Mouse (Mus musculus): ENCODE measurements around the gene Lyrm4. TPM values are rescaled to one million over a fixed set of nuclear protein-coding genes. Genes with fewer than 3 reads are reported as not detected.
"Not testable (repeated sequence)": the region's sequence is repeated elsewhere in the genome, so short reads cannot be mapped to it uniquely, and the experiment has no call there.

The Lyrm4 gene
- polyA plus RNA-seq, 1 experiment from 2014 or later: 24.5 TPM

DNA sequence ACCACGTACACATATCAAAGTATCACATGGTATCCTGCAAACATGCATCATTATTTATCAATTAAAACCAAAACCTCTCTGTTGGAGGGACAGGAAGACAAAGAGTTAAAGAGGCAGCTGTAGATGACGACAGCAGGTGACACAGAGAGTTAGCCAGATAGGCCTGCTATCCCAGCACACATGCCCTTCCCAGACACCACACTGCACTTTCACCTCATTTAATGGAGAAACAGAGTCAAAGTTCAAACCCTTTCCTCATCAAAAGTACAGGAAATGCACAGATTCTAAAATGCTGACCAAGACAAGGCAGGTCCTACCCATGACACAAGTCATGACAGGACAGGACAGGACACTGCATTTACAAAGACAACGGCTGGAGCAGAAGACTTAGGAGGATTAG, 101.7 kb downstream of the Lyrm4 start:
- no peak overlapping the region for H3K4me3 ChIP-seq
- peaks cover 17% of the 10 kb centered on the region for H3K4me1 ChIP-seq
- no peaks in the 10 kb centered on the region for H3K9me3 ChIP-seq
- H3K27ac ChIP-seq: no peak overlapping the region
- DNase-seq (ENCODE audit: low spot score): no peak
- H3K36me3 ChIP-seq: no peaks in the 10 kb centered on the region
- WGBS: 54% methylated on average over 3 of the region's 3 CpGs
- H3K27me3 ChIP-seq (ENCODE audit: insufficient read depth, poor library complexity, severe bottlenecking): no peaks in the 10 kb centered on the region

DNA sequence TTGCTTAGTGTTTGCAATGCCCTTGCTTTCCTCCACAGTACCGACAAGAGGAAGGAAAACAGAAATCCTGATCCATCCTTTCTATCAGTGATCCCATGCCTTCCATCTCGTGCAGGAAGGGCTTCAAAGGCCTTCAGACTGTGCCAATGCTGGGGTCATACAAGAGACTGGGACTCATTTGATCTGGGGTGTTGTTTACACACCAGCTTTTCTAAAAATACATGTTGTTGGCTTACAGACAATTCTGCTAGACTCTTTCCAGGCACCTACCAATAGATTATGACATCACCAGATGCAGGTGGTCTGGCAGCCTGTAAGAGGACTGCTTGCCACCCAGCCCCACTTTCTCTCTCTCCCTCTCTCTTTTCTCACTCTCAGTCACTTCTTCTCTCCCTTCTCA, 107.3 kb downstream of the Lyrm4 start:
- H3K4me3 ChIP-seq: no peak overlapping the region
- 74% methylated on average over 2 of the region's 2 CpGs for WGBS

GRCm38 (mm10) chr13:36000798-36001197, 116.5 kb downstream of the Lyrm4 start:
- Histone ChIP-seq H3K9me3 (no peaks in the 10 kb centered on the region), H3K27ac (no peak overlapping the region), H3K27me3 (ENCODE audit: insufficient read depth, poor library complexity, severe bottlenecking) (no peaks in the 10 kb centered on the region), H3K4me3 (no peak overlapping the region), H3K36me3 (no peaks in the 10 kb centered on the region), H3K4me1 (peaks cover 34% of the 10 kb centered on the region)
- no peak for DNase-seq (ENCODE audit: low spot score)
- 31% methylated on average over 1 of the region's 1 CpGs for WGBS

More for the DNA sequence above, 107.3 kb downstream of the Lyrm4 start:
- H3K27me3 ChIP-seq (ENCODE audit: insufficient read depth, poor library complexity, severe bottlenecking): no peaks in the 10 kb centered on the region
- no peak for DNase-seq (ENCODE audit: low spot score)
- H3K27ac ChIP-seq: no peak overlapping the region
- H3K36me3 ChIP-seq: no peaks in the 10 kb centered on the region
- H3K9me3 ChIP-seq: no peaks in the 10 kb centered on the region
- peaks cover 5% of the 10 kb centered on the region; the same call in 1 of the 2 replicates for H3K4me1 ChIP-seq

- Histone ChIP-seq H3K4me1 (peaks cover 34% of the 10 kb centered on the region), H3K36me3 (no peaks in the 10 kb centered on the region), H3K27me3 (ENCODE audit: insufficient read depth, poor library complexity, severe bottlenecking) (no peaks in the 10 kb centered on the region), H3K9me3 (no peaks in the 10 kb centered on the region), H3K27ac (no peak overlapping the region), H3K4me3 (no peak overlapping the region)
- WGBS: 74% methylated on average over 4 of the region's 4 CpGs
- DNase-seq (ENCODE audit: low spot score): no peak
Measured at GRCm38 (mm10) chr13:35997606-35998005, 119.7 kb downstream of the Lyrm4 start.

GRCm38 (mm10) chr13:35995696-35996426, 121.5 kb downstream of the Lyrm4 start:
- H3K4me3 ChIP-seq: no peak overlapping the region
- no peak for DNase-seq (ENCODE audit: low spot score)
- peaks cover 34% of the 10 kb centered on the region for H3K4me1 ChIP-seq
- no peaks in the 10 kb centered on the region for H3K27me3 ChIP-seq (ENCODE audit: insufficient read depth, poor library complexity, severe bottlenecking)
- peak overlapping the region; percentile 49; the same call in 1 of the 2 replicates for H3K27ac ChIP-seq
- no peaks in the 10 kb centered on the region for H3K9me3 ChIP-seq
- WGBS: 38% methylated on average over 2 of the region's 2 CpGs
- H3K36me3 ChIP-seq: no peaks in the 10 kb centered on the region

- DNase-seq (ENCODE audit: low spot score): no peak
- WGBS: 78% methylated on average over 3 of the region's 3 CpGs
- 0 out of 2 replicates have a peak overlapping the region, but pooled peaks have one; percentile 49 for H3K27ac ChIP-seq
- H3K4me3 ChIP-seq: no peak overlapping the region
- H3K27me3 ChIP-seq (ENCODE audit: insufficient read depth, poor library complexity, severe bottlenecking): no peaks in the 10 kb centered on the region
- H3K36me3 ChIP-seq: no peaks in the 10 kb centered on the region
- H3K4me1 ChIP-seq: peaks cover 34% of the 10 kb centered on the region
- H3K9me3 ChIP-seq: no peaks in the 10 kb centered on the region
Measured at GRCm38 (mm10) chr13:35995231-35995630, 122.1 kb downstream of the Lyrm4 start.

DNA sequence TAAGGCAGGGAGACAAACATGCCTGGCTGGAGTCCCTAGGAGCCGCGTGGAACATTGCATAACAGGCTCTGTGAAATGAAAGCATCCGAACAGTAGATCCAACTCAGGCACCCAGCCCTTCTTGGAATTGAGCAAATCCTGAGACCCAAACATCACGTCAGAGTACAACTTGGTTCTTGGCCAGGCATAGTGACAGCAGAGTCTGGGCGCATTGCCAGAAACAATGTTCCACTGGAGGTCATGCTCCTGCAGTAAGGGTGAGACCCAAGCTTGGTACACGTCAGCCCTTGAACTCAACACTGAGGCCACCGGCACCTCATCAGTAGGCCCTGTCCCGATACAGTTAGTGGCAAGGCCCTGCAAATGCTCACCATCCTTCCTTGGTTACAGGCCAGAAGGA, 123.3 kb downstream of the Lyrm4 start:
- no peak overlapping the region for H3K27ac ChIP-seq
- H3K4me1 ChIP-seq: peaks cover 43% of the 10 kb centered on the region
- no peaks in the 10 kb centered on the region for H3K27me3 ChIP-seq (ENCODE audit: insufficient read depth, poor library complexity, severe bottlenecking)
- no peak overlapping the region for H3K4me3 ChIP-seq
- H3K9me3 ChIP-seq: no peaks in the 10 kb centered on the region
- H3K36me3 ChIP-seq: no peaks in the 10 kb centered on the region
- peak; percentile 82 for DNase-seq (ENCODE audit: low spot score)
- WGBS: 69% methylated on average over 8 of the region's 8 CpGs

DNA sequence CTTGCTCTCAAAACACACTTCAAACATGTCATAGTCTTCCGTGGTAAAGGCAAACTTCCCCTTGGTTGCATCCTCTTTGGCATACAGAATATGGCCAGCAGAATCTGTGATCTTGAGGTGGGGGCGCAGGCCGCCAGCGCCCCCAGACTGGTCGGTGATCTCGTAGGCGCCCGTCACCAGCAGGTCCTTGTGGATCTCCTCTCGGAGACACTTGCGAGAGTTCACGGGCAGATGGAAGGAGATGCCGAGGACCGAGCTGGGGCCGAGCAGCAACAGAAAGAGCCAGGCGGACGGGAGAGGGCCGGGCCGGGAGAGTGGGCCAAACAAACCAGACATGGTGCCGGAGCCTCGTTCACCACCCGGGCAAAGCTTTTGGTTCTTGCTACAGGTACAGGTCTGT, 126.1 kb downstream of the Lyrm4 start:
- WGBS: 97% methylated on average over 21 of the region's 21 CpGs
- H3K27ac ChIP-seq; H3K36me3 ChIP-seq; H3K4me3 ChIP-seq; H3K27me3 ChIP-seq (ENCODE audit: insufficient read depth, poor library complexity, severe bottlenecking); DNase-seq (ENCODE audit: low spot score); H3K9me3 ChIP-seq: not testable (repeated sequence)
- H3K4me1 ChIP-seq: peaks cover 47% of the 10 kb centered on the region

- 55% methylated on average over 3 of the region's 3 CpGs for WGBS
- Histone ChIP-seq H3K27ac (peak overlapping the region; percentile 36; the same call in 1 of the 2 replicates), H3K4me1 (peaks cover 34% of the 10 kb centered on the region), H3K36me3 (no peaks in the 10 kb centered on the region), H3K9me3 (no peaks in the 10 kb centered on the region), H3K27me3 (ENCODE audit: insufficient read depth, poor library complexity, severe bottlenecking) (no peaks in the 10 kb centered on the region), H3K4me3 (no peak overlapping the region)
- DNase-seq (ENCODE audit: low spot score): peak; percentile 82
Measured at GRCm38 (mm10) chr13:35989329-35989728, 128.0 kb downstream of the Lyrm4 start.

- WGBS: 59% methylated on average over 6 of the region's 6 CpGs
- H3K4me1 ChIP-seq: peaks cover 19% of the 10 kb centered on the region
- no peaks in the 10 kb centered on the region for H3K27me3 ChIP-seq (ENCODE audit: insufficient read depth, poor library complexity, severe bottlenecking)
- no peak overlapping the region for H3K27ac ChIP-seq
- H3K36me3 ChIP-seq: peaks cover 19% of the 10 kb centered on the region
- H3K9me3 ChIP-seq: no peaks in the 10 kb centered on the region
- no peak for DNase-seq (ENCODE audit: low spot score)
- H3K4me3 ChIP-seq: no peak overlapping the region
Measured at GRCm38 (mm10) chr13:35982985-35983384, 134.3 kb downstream of the Lyrm4 start.

- WGBS: 77% methylated on average over 4 of the region's 4 CpGs
- peaks cover 36% of the 10 kb centered on the region for H3K36me3 ChIP-seq
- H3K9me3 ChIP-seq: no peaks in the 10 kb centered on the region
- no peak overlapping the region for H3K27ac ChIP-seq
- H3K4me3 ChIP-seq: no peak overlapping the region
- peaks cover 9% of the 10 kb centered on the region for H3K4me1 ChIP-seq
- H3K27me3 ChIP-seq (ENCODE audit: insufficient read depth, poor library complexity, severe bottlenecking): no peaks in the 10 kb centered on the region
- DNase-seq (ENCODE audit: low spot score): no peak
Measured at GRCm38 (mm10) chr13:35980471-35980870, 136.9 kb downstream of the Lyrm4 start.

GRCm38 (mm10) chr13:35976912-35977311, 140.4 kb downstream of the Lyrm4 start:
- no peak overlapping the region for H3K27ac ChIP-seq
- no peaks in the 10 kb centered on the region for H3K9me3 ChIP-seq
- H3K4me3 ChIP-seq: no peak overlapping the region
- WGBS: 93% methylated on average over 7 of the region's 7 CpGs
- no peak for DNase-seq (ENCODE audit: low spot score)
- H3K36me3 ChIP-seq: peaks cover 36% of the 10 kb centered on the region
- no peaks in the 10 kb centered on the region for H3K4me1 ChIP-seq
- H3K27me3 ChIP-seq (ENCODE audit: insufficient read depth, poor library complexity, severe bottlenecking): no peaks in the 10 kb centered on the region

DNA sequence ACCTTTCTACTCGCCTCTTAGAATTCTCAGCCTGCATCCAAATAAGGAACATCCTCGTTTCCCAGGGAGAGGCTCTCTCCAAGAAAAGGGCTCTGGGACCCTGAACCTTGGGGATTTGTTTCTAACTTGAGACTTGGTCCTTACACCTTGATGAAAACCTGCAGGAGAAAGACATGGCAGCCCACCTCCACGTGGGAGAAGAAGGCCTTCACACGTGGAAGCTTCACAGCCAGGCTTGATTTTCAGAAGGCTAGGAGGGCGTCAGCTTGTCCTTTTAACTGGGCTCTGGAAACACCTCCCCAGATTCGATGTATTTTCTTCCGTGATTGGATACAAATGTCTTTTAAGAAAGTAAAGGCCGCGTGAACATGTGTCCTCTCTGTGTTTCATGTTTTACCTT, 147.5 kb downstream of the Lyrm4 start:
- DNase-seq (ENCODE audit: low spot score): no peak
- WGBS: 31% methylated on average over 9 of the region's 9 CpGs
- peaks cover 15% of the 10 kb centered on the region for H3K27me3 ChIP-seq (ENCODE audit: insufficient read depth, poor library complexity, severe bottlenecking)
- H3K27ac ChIP-seq: no peak overlapping the region
- H3K9me3 ChIP-seq: no peaks in the 10 kb centered on the region
- H3K4me1 ChIP-seq: peaks cover 25% of the 10 kb centered on the region
- peak overlapping the region; percentile 73 for H3K4me3 ChIP-seq
- H3K36me3 ChIP-seq: no peaks in the 10 kb centered on the region

GRCm38 (mm10) chr13:35969431-35969721, 147.9 kb downstream of the Lyrm4 start:
- peaks cover 15% of the 10 kb centered on the region for H3K27me3 ChIP-seq (ENCODE audit: insufficient read depth, poor library complexity, severe bottlenecking)
- under 1% methylated on average over 18 of the region's 18 CpGs for WGBS
- no peak for DNase-seq (ENCODE audit: low spot score)
- H3K36me3 ChIP-seq: no peaks in the 10 kb centered on the region
- no peaks in the 10 kb centered on the region for H3K9me3 ChIP-seq
- peak overlapping the region; percentile 89 for H3K27ac ChIP-seq
- H3K4me3 ChIP-seq: peak overlapping the region; percentile 73
- peaks cover 25% of the 10 kb centered on the region for H3K4me1 ChIP-seq
